Mouse (Mus musculus): ENCODE measurements around the gene Mpzl1. TPM values are rescaled to one million over a fixed set of nuclear protein-coding genes. Genes with fewer than 3 reads are reported as not detected.

The Mpzl1 gene
- polyA plus RNA-seq, 1 experiment from 2014 or later = 159 TPM

DNA sequence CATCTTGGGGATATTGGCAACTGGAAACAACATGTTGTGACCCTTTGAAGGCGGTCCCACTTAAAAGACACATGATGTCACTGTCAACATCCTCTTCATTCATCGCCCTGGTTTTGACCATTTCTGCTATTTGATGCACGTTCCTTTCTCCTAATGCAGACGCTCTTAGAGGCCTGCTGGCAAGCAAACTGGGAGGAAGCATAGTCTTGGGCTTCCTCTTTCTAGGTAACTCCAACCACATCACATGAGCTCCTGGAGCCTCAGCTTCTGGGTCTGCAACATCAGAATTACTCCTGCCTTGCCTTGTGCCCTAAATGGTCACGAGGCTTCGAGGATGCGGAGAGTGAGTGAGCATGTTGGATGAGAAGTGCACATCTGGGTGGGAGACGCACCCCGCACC lies 40.8 kb upstream of the Mpzl1 start:
- 89% methylated on average over 9 of the region's 9 CpGs for WGBS
- ATAC-seq (ENCODE audit: low FRiP score, low TSS enrichment) (no peak), DNase-seq (no peak)
- Histone ChIP-seq H3K27ac (replicated peaks; ENCODE audit: low read depth, low read length) (no peak overlapping the region), H3K4me2 (ENCODE audit: low read length) (no peak overlapping the region), H3K27me3 (ENCODE audit: control insufficient read depth, insufficient read depth, low read length) (no peaks in the 10 kb centered on the region), H3K36me3 (ENCODE audit: control insufficient read depth, insufficient read depth, low read length) (no peaks in the 10 kb centered on the region), H3K9me3 (ENCODE audit: control insufficient read depth, low read length) (no peaks in the 10 kb centered on the region), H3K4me3 (replicated peaks; ENCODE audit: low read depth, low read length) (no peak overlapping the region), H3K9ac (replicated peaks; ENCODE audit: low read length) (no peak overlapping the region), H3K4me1 (ENCODE audit: control insufficient read depth, insufficient read depth, low read length) (no peaks in the 10 kb centered on the region)

DNA sequence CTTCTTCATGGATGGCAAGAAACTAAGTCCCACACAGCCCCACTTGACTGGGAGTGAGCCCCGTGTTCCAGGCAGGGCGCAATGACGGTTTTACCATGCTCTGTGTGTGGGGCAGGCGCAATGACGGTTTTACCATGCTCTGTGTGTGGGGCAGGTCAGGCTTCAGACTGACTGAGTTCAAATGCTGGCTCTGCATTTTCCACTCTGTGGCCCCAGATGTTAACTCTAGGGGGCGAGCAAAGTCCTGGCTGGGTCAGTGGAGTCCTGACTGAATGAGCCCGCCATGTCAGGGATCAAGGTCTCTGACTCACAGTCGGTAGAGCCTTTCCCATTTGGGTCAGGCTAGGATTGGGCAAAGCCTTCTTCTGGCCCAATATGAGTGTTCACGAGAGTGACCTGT lies 38.0 kb upstream of the Mpzl1 start:
- no peak overlapping the region for H3K4me2 ChIP-seq (ENCODE audit: low read length)
- H3K9me3 ChIP-seq (ENCODE audit: control insufficient read depth, low read length) = no peaks in the 10 kb centered on the region
- H3K36me3 ChIP-seq (ENCODE audit: control insufficient read depth, insufficient read depth, low read length) = no peaks in the 10 kb centered on the region
- DNase-seq = no peak
- no peak overlapping the region for H3K27ac ChIP-seq (replicated peaks; ENCODE audit: low read depth, low read length)
- ATAC-seq (ENCODE audit: low FRiP score, low TSS enrichment) = no peak
- 77% methylated on average over 9 of the region's 9 CpGs for WGBS
- no peak overlapping the region for H3K4me3 ChIP-seq (replicated peaks; ENCODE audit: low read depth, low read length)
- H3K9ac ChIP-seq (replicated peaks; ENCODE audit: low read length) = no peak overlapping the region
- H3K27me3 ChIP-seq (ENCODE audit: control insufficient read depth, insufficient read depth, low read length) = no peaks in the 10 kb centered on the region
- H3K4me1 ChIP-seq (ENCODE audit: control insufficient read depth, insufficient read depth, low read length) = no peaks in the 10 kb centered on the region

DNA sequence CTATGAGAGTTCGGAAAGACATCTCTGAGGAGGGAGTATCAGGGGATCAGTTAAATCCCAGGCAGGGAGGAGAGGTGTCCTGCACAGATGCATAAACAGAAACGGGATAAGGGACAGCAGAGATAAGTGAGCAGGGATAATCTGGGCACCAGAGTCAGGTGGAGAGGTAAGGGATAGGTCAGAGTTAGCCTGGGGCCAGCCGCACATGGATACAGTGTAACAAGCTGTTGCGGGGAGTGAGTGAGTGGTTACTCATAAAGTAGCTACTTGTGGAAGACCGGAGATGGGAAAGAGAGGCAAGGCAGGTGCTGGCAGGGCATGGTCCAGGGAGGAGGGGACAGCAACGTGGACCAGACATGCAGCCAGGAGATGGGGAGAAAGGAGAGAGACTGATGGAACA lies 35.7 kb upstream of the Mpzl1 start:
- Histone ChIP-seq H3K9ac (replicated peaks; ENCODE audit: low read length) (no peak overlapping the region), H3K4me3 (replicated peaks; ENCODE audit: low read depth, low read length) (no peak overlapping the region), H3K36me3 (ENCODE audit: control insufficient read depth, insufficient read depth, low read length) (no peaks in the 10 kb centered on the region), H3K4me2 (ENCODE audit: low read length) (no peak overlapping the region), H3K27ac (replicated peaks; ENCODE audit: low read depth, low read length) (no peak overlapping the region), H3K9me3 (ENCODE audit: control insufficient read depth, low read length) (no peaks in the 10 kb centered on the region), H3K27me3 (ENCODE audit: control insufficient read depth, insufficient read depth, low read length) (no peaks in the 10 kb centered on the region), H3K4me1 (ENCODE audit: control insufficient read depth, insufficient read depth, low read length) (no peaks in the 10 kb centered on the region)
- no peak for DNase-seq
- no peak for ATAC-seq (ENCODE audit: low FRiP score, low TSS enrichment)
- 81% methylated on average over 6 of the region's 6 CpGs for WGBS

DNA sequence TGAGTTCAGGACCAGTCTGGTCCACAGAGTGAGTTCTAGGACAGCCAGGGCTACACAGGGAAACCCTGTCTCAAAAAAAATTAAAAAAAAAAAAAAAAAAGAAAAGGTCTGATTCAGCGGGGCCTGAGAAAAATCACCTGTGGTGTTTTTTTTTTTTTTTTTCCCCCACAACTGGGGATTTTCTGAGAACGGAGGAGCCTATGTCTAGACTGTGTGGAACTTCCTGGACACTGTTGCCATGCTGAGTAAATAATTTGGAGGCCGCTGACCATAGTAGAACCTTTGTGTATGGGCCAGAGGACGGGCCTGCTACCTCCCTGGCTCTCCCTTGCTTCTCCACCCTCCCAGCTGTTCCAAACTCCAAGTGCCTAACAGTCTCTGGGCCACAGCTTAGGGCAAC lies 34.6 kb upstream of the Mpzl1 start:
- Histone ChIP-seq H3K36me3 (ENCODE audit: control insufficient read depth, insufficient read depth, low read length) (no peaks in the 10 kb centered on the region), H3K4me2 (ENCODE audit: low read length) (no peak overlapping the region), H3K4me1 (ENCODE audit: control insufficient read depth, insufficient read depth, low read length) (no peaks in the 10 kb centered on the region), H3K4me3 (replicated peaks; ENCODE audit: low read depth, low read length) (no peak overlapping the region), H3K9me3 (ENCODE audit: control insufficient read depth, low read length) (no peaks in the 10 kb centered on the region), H3K27me3 (ENCODE audit: control insufficient read depth, insufficient read depth, low read length) (no peaks in the 10 kb centered on the region), H3K9ac (replicated peaks; ENCODE audit: low read length) (no peak overlapping the region), H3K27ac (replicated peaks; ENCODE audit: low read depth, low read length) (no peak overlapping the region)
- WGBS = 83% methylated on average over 4 of the region's 4 CpGs
- no peak for DNase-seq
- ATAC-seq (ENCODE audit: low FRiP score, low TSS enrichment) = no peak

DNA sequence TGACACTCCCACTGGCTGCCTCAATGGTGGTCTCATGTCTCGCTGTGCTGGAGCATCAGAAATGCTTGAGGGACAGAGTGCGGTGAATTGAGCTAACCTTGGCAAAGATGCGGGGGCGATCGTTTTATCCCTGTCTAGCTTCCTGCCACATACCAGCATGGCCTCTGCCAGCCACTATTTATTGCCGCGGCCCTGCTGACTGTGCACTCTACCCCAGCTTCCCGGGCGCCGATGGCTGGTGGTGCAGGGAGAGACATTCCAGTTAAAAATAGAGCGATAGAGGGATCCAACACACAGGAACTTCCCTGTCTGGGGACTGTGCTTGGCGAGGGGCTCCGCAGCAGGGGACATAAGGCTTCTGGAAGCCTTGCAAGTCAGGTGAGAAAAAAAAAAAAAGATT lies 33.0 kb upstream of the Mpzl1 start:
- Histone ChIP-seq H3K9ac (replicated peaks; ENCODE audit: low read length) (no peak overlapping the region), H3K36me3 (ENCODE audit: control insufficient read depth, insufficient read depth, low read length) (no peaks in the 10 kb centered on the region), H3K9me3 (ENCODE audit: control insufficient read depth, low read length) (no peaks in the 10 kb centered on the region), H3K4me3 (replicated peaks; ENCODE audit: low read depth, low read length) (no peak overlapping the region), H3K4me2 (ENCODE audit: low read length) (no peak overlapping the region), H3K27ac (replicated peaks; ENCODE audit: low read depth, low read length) (no peak overlapping the region), H3K4me1 (ENCODE audit: control insufficient read depth, insufficient read depth, low read length) (0 out of 2 replicates have a peak, but pooled peaks cover 7% of the 10 kb centered on the region), H3K27me3 (ENCODE audit: control insufficient read depth, insufficient read depth, low read length) (no peaks in the 10 kb centered on the region)
- ATAC-seq (ENCODE audit: low FRiP score, low TSS enrichment) = no peak
- 68% methylated on average over 13 of the region's 13 CpGs for WGBS
- DNase-seq = no peak

DNA sequence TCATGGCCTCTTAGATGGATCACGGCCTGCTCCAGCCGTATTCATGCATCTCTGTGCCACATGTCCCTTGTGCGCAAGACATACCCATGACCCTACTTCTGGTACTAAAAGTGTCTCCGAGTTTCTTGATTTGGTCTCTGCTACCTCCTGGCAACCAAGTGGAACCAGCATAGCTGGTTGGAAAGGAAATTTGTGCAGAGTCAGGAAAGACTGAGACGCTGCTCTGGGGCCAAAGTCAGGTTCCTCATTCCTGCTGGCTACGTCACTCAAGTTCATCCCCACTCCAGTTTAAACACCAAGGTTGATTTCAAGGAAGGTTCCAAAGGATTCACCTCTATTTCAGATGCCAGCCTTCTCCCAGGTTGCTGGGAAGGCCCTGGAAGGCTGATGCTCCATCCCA lies 32.6 kb upstream of the Mpzl1 start:
- whole genome bisulfite sequencing = 94% methylated on average over 6 of the region's 6 CpGs
- Histone ChIP-seq H3K36me3 (ENCODE audit: control insufficient read depth, insufficient read depth, low read length) (no peaks in the 10 kb centered on the region), H3K4me3 (replicated peaks; ENCODE audit: low read depth, low read length) (no peak overlapping the region), H3K4me2 (ENCODE audit: low read length) (no peak overlapping the region), H3K9ac (replicated peaks; ENCODE audit: low read length) (no peak overlapping the region), H3K9me3 (ENCODE audit: control insufficient read depth, low read length) (no peaks in the 10 kb centered on the region), H3K27ac (replicated peaks; ENCODE audit: low read depth, low read length) (no peak overlapping the region), H3K4me1 (ENCODE audit: control insufficient read depth, insufficient read depth, low read length) (0 out of 2 replicates have a peak, but pooled peaks cover 7% of the 10 kb centered on the region), H3K27me3 (ENCODE audit: control insufficient read depth, insufficient read depth, low read length) (no peaks in the 10 kb centered on the region)
- no peak for DNase-seq
- no peak for ATAC-seq (ENCODE audit: low FRiP score, low TSS enrichment)

DNA sequence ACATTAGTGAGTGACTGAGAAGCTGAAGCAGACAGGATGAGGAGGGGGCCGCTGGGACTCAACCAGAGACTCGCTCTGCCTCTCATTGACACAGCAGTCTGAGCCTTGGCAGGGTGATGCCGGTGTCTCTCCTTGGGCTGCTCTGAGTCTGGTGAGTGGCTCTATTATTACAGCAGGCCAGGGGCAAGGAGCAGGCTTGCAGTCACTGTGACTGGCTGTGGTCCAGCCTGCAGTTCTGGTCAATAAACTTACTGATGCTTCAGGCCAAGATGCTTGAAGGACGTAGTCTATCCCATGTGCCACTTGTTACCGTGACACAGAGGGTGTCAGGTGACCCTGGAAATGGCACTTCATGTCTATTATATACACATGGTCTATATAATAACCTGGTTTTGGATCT lies 31.4 kb upstream of the Mpzl1 start:
- WGBS = 89% methylated on average over 5 of the region's 5 CpGs
- no peak overlapping the region for H3K27ac ChIP-seq (replicated peaks; ENCODE audit: low read depth, low read length)
- no peak overlapping the region for H3K4me2 ChIP-seq (ENCODE audit: low read length)
- DNase-seq (no peak), ATAC-seq (ENCODE audit: low FRiP score, low TSS enrichment) (no peak)
- H3K9me3 ChIP-seq (ENCODE audit: control insufficient read depth, low read length) = no peaks in the 10 kb centered on the region
- H3K27me3 ChIP-seq (ENCODE audit: control insufficient read depth, insufficient read depth, low read length) = no peaks in the 10 kb centered on the region
- no peaks in the 10 kb centered on the region for H3K36me3 ChIP-seq (ENCODE audit: control insufficient read depth, insufficient read depth, low read length)
- H3K4me3 ChIP-seq (replicated peaks; ENCODE audit: low read depth, low read length) = no peak overlapping the region
- H3K4me1 ChIP-seq (ENCODE audit: control insufficient read depth, insufficient read depth, low read length) = 0 out of 2 replicates have a peak, but pooled peaks cover 7% of the 10 kb centered on the region
- H3K9ac ChIP-seq (replicated peaks; ENCODE audit: low read length) = no peak overlapping the region

DNA sequence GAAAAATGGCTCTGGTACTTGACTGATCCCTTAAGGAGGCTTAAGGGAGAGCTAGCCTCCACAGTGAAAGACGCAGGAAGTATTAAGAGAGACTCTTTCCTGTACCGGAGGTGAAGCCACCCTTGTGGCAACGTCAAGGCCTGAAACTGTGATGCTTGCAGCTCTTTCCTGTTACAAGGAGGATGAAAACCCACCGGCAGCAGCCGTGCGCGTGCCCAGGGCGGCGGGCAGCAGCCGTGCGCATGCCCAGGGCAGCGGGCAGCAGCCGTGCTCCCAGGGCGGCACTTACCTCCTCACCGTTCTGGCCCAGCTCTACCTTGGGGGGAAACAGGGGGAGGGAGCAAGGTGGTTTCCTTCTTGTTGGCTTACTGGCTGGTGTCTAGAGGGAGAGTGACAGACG lies 28.9 kb upstream of the Mpzl1 start:
- no peaks in the 10 kb centered on the region for H3K27me3 ChIP-seq (ENCODE audit: control insufficient read depth, insufficient read depth, low read length)
- H3K4me3 ChIP-seq (replicated peaks; ENCODE audit: low read depth, low read length) = no peak overlapping the region
- 0 out of 2 replicates have a peak overlapping the region, but pooled peaks have one; percentile 37 for H3K27ac ChIP-seq (replicated peaks; ENCODE audit: low read depth, low read length)
- no peaks in the 10 kb centered on the region for H3K9me3 ChIP-seq (ENCODE audit: control insufficient read depth, low read length)
- no peaks in the 10 kb centered on the region for H3K36me3 ChIP-seq (ENCODE audit: control insufficient read depth, insufficient read depth, low read length)
- DNase-seq = no peak
- WGBS = 67% methylated on average over 16 of the region's 16 CpGs
- H3K4me2 ChIP-seq (ENCODE audit: low read length) = no peak overlapping the region
- no peak for ATAC-seq (ENCODE audit: low FRiP score, low TSS enrichment)
- 0 out of 2 replicates have a peak, but pooled peaks cover 7% of the 10 kb centered on the region for H3K4me1 ChIP-seq (ENCODE audit: control insufficient read depth, insufficient read depth, low read length)
- H3K9ac ChIP-seq (replicated peaks; ENCODE audit: low read length) = no peak overlapping the region

DNA sequence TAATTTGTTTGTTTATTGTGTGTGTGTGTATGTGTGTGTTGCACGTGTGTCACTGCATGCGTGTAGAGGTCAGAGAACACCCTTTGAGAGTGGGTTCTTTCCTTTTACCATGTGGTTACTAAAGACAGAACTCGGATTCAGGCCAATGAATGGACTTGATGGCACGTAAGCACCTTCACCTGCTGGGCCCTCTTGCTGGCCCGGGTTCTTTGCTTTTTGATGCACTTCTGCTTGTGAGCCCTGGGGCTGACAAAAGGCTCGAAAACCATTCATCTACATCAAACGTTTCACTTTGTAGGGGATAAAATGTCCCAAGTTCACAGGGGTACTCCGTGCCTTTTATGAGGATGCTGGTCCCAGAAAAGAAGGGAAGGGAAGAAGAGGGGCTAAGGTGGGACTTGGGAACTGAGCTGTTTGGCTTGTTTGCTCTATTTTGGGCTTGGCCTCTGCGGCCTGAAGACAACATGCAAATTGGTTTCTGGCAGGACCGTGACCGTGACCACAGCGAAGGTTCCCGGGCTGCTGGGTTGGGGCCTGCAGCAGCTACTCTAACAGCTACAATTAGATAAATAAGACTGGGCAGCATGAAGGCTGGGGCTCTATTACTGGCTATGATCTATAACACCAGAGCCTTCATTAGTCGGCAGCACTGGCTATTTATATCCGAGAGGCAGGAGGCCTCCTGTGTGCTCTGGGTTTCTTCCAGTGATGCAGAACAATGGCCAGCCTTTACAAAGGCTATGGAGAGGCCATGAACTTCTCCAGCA lies 28.3 kb upstream of the Mpzl1 start:
- H3K4me1 ChIP-seq (ENCODE audit: control insufficient read depth, insufficient read depth, low read length) = 0 out of 2 replicates have a peak, but pooled peaks cover 7% of the 10 kb centered on the region
- H3K27me3 ChIP-seq (ENCODE audit: control insufficient read depth, insufficient read depth, low read length) = no peaks in the 10 kb centered on the region
- 35% methylated on average over 15 of the region's 15 CpGs for WGBS
- no peak overlapping the region for H3K4me2 ChIP-seq (ENCODE audit: low read length)
- H3K4me3 ChIP-seq (replicated peaks; ENCODE audit: low read depth, low read length) = no peak overlapping the region
- no peak overlapping the region; the same call in 1 of the 2 replicates for H3K9ac ChIP-seq (replicated peaks; ENCODE audit: low read length)
- no peaks in the 10 kb centered on the region for H3K9me3 ChIP-seq (ENCODE audit: control insufficient read depth, low read length)
- ATAC-seq (ENCODE audit: low FRiP score, low TSS enrichment) = no peak
- DNase-seq = peak; percentile 33
- no peaks in the 10 kb centered on the region for H3K36me3 ChIP-seq (ENCODE audit: control insufficient read depth, insufficient read depth, low read length)
- 0 out of 2 replicates have a peak overlapping the region, but pooled peaks have one; percentile 26 for H3K27ac ChIP-seq (replicated peaks; ENCODE audit: low read depth, low read length)
